Mouse (Mus musculus) hindbrain, embryonic 14.5 days (tissue): Measurements from ENCODE around the gene Dpysl5. TPM values are rescaled to one million over a fixed set of nuclear protein-coding genes. Genes with fewer than 3 reads are reported as not detected.

Experiments
- ATAC-seq: fragments of 200-750 bp; cut with Nextera tagmentation; 2 replicates; pipeline ENCODE4 v1.8.0; 2017; ENCODE audit warnings: moderate number of reproducible peaks, mild to moderate bottlenecking, moderate TSS enrichment, moderate library complexity; ENCODE audit not compliant: low FRiP score
- DNase-seq: peaks from one replicate; pipeline ENCODE4 v3.0.0-alpha.2; 2015; ENCODE audit warnings: low spot score
- H3K27ac ChIP-seq: fragments of 300-500 bp; sonication (generic); 2 replicates; pipeline ENCODE4 v1.5.1; 2014; ENCODE audit warnings: mild to moderate bottlenecking, moderate library complexity
- H3K27me3 ChIP-seq: fragments of 300-500 bp; sonication (generic); 2 replicates; pipeline ENCODE4 v1.6.1; 2014; ENCODE audit warnings: mild to moderate bottlenecking, low read length, mixed read lengths; ENCODE audit not compliant: control insufficient read depth, insufficient read depth
- H3K36me3 ChIP-seq: fragments of 300-500 bp; sonication (generic); replicated peaks from 2 replicates; pipeline ENCODE4 v1.6.1; 2014; ENCODE audit not compliant: control insufficient read depth, insufficient read depth
- H3K4me1 ChIP-seq: fragments of 300-500 bp; sonication (generic); replicated peaks from 2 replicates; pipeline ENCODE4 v1.6.1; 2014; ENCODE audit warnings: antibody characterized with exemption, low read length, mixed read lengths; ENCODE audit not compliant: control insufficient read depth, insufficient read depth
- H3K4me2 ChIP-seq: fragments of 300-500 bp; sonication (generic); replicated peaks from 2 replicates; pipeline ENCODE4 v1.6.1; 2014; ENCODE audit warnings: mild to moderate bottlenecking, moderate library complexity
- H3K4me3 ChIP-seq: fragments of 300-500 bp; sonication (generic); replicated peaks from 2 replicates; pipeline ENCODE4 v1.5.1; 2014; ENCODE audit warnings: mild to moderate bottlenecking, low read length
- H3K9ac ChIP-seq: fragments of 300-500 bp; sonication (generic); 2 replicates; pipeline ENCODE4 v1.6.1; 2014
- H3K9me3 ChIP-seq: fragments of 300-500 bp; sonication (generic); 2 replicates; pipeline ENCODE4 v1.6.1; 2016; ENCODE audit warnings: low read length; ENCODE audit not compliant: control insufficient read depth
- WGBS: fragments of 180-500 bp; shearing (Covaris S2); extraction: QIAGEN DNeasy Blood & Tissue Kit; methylation state at CpG from one replicate; pipeline ENCODE4 v1.1.7; 2014; 5-methylcytosine and 5-hydroxymethylcytosine counted together
- polyA plus RNA-seq: library from polyadenylated mRNA; unstranded; fragments of >200 nt; fragmentation: Nextera tagmentation; extraction: Ambion mirVana; gene quantifications from 2 replicates; pipeline ENCODE4 v1.2.1, GENCODE M21; 2014

Dpysl5 gene
- polyA plus RNA-seq, 1 experiment from 2014 or later = 202 TPM

DNA sequence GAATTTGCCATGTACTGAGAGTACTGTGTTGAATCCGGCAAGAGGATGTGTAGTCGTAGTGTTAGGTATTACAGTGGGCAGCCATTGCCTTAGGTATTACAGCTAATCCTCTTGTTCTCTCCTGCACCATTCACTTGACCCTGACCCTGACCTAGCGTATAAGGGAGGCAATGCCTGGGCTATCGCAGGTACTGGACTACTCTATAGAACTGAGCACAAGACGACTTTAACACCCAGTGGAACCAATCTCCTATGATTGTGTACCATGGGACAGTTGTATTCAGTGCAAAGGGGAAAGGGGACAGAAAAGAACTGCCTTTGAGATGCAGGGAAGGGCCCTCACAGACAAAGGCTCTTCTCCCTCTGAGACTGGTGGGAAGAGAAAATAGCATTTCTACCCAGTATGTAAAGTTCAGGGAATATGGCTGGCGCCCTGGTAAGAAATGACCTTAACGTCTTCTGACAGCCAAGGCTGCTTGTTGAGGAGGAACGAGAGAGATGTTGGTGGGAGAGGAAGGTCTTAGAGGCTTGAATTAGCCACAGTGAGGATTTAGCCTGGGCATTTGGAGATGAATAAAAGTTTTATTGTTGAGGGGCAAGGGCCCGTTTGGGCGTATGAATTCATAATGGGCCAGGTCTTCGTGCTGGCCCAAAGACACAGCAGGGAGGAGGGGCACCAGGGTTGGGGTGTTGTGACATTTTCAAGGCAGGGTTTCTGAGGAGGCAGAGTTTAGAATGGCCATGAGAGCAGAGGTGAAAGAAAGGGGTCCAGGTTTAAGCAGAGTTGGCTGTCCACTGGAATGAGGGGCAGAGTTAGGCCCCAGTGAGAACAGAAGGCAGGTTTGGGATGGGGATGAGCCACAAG, 113.0 kb downstream of the Dpysl5 start:
- H3K36me3 ChIP-seq = 0 out of 2 replicates have a peak, but pooled peaks cover 3% of the 10 kb centered on the region
- no peak overlapping the region for H3K4me2 ChIP-seq
- no peaks in the 10 kb centered on the region for H3K9me3 ChIP-seq
- no peak for DNase-seq
- H3K9ac ChIP-seq = no peak overlapping the region
- WGBS = 55% methylated on average over 11 of the region's 11 CpGs
- peaks cover 3% of the 10 kb centered on the region; the same call in 1 of the 2 replicates for H3K4me1 ChIP-seq
- H3K4me3 ChIP-seq = no peak overlapping the region
- no peak overlapping the region for H3K27ac ChIP-seq
- H3K27me3 ChIP-seq = no peaks in the 10 kb centered on the region
- ATAC-seq = no peak

DNA sequence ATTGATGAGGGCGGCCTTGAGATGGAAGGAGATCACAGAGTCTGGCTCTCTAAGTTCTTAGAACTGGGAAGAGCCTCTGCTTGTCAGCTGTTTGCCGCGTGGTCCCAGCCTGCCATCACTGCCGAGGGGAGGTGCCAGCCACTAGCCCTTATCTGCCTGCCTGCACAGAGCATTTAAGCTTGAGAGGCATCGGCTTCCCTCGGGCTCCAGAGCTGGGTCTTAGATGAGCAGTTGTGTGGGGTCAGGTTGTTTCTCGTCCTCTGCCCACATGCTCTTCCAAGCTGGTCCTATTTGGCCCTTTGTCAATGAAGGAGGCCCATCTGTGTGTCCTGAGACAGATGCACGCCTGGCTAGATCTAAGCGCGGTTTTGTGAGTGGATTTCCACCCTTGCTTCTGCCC, 113.8 kb downstream of the Dpysl5 start:
- 0 out of 2 replicates have a peak, but pooled peaks cover 3% of the 10 kb centered on the region for H3K36me3 ChIP-seq
- no peaks in the 10 kb centered on the region for H3K9me3 ChIP-seq
- WGBS = 63% methylated on average over 10 of the region's 10 CpGs
- no peak overlapping the region for H3K4me3 ChIP-seq
- no peak for ATAC-seq
- H3K4me1 ChIP-seq = peaks cover 3% of the 10 kb centered on the region; the same call in 1 of the 2 replicates
- H3K4me2 ChIP-seq = no peak overlapping the region
- peak overlapping the region; percentile 10; the same call in 1 of the 2 replicates for H3K9ac ChIP-seq
- no peak overlapping the region for H3K27ac ChIP-seq
- DNase-seq = no peak
- H3K27me3 ChIP-seq = no peaks in the 10 kb centered on the region

- DNase-seq (no peak), ATAC-seq (no peak)
- peaks cover 3% of the 10 kb centered on the region; the same call in 1 of the 2 replicates for H3K4me1 ChIP-seq
- no peak overlapping the region for H3K4me3 ChIP-seq
- 0 out of 2 replicates have a peak, but pooled peaks cover 3% of the 10 kb centered on the region for H3K36me3 ChIP-seq
- H3K4me2 ChIP-seq = no peak overlapping the region
- H3K9ac ChIP-seq = no peak overlapping the region
- no peaks in the 10 kb centered on the region for H3K9me3 ChIP-seq
- H3K27me3 ChIP-seq = no peaks in the 10 kb centered on the region
- H3K27ac ChIP-seq = no peak overlapping the region
- WGBS = 78% methylated on average over 6 of the region's 6 CpGs
Measured at GRCm38 (mm10) chr5:30825821-30826220, 114.5 kb downstream of the Dpysl5 start.

DNA sequence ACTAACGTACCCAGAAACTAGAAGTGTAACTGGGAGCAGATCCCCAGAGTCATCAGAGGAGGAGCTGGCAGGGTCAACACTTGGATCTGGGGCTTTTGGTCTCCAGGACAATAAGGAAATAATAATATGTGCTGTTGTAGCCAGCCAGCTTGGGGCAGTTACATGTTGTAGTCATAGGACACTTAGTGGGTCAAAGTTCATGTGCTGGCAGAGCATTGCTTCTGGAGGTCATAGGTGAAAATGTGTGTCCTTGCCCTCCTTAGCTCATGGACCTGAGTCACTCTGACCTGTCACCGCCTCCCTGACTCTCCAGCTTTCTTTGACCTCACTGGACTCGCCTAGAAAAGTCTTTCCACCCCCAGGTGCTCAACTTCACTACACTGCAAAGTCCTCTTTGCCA, 122.1 kb downstream of the Dpysl5 start:
- no peaks in the 10 kb centered on the region for H3K9me3 ChIP-seq
- H3K27me3 ChIP-seq = no peaks in the 10 kb centered on the region
- H3K9ac ChIP-seq = no peak overlapping the region
- no peak overlapping the region for H3K4me2 ChIP-seq
- 87% methylated on average over 3 of the region's 3 CpGs for WGBS
- H3K27ac ChIP-seq = no peak overlapping the region
- DNase-seq (no peak), ATAC-seq (no peak)
- no peaks in the 10 kb centered on the region for H3K4me1 ChIP-seq
- no peak overlapping the region for H3K4me3 ChIP-seq
- H3K36me3 ChIP-seq = peaks cover 13% of the 10 kb centered on the region

GRCm38 (mm10) chr5:30839731-30840130, 128.4 kb downstream of the Dpysl5 start:
- Histone ChIP-seq H3K9ac (no peak overlapping the region), H3K27ac (no peak overlapping the region), H3K27me3 (no peaks in the 10 kb centered on the region), H3K4me3 (no peak overlapping the region), H3K36me3 (peaks cover 19% of the 10 kb centered on the region), H3K9me3 (no peaks in the 10 kb centered on the region), H3K4me1 (no peaks in the 10 kb centered on the region), H3K4me2 (no peak overlapping the region)
- WGBS = 92% methylated on average over 2 of the region's 2 CpGs
- DNase-seq (no peak), ATAC-seq (no peak)

- WGBS = 52% methylated on average over 3 of the region's 3 CpGs
- ATAC-seq = no peak
- H3K27me3 ChIP-seq = no peaks in the 10 kb centered on the region
- no peak for DNase-seq
- no peaks in the 10 kb centered on the region for H3K9me3 ChIP-seq
- peaks cover 11% of the 10 kb centered on the region for H3K36me3 ChIP-seq
- no peak overlapping the region for H3K4me2 ChIP-seq
- H3K4me3 ChIP-seq = no peak overlapping the region
- no peaks in the 10 kb centered on the region for H3K4me1 ChIP-seq
- no peak overlapping the region for H3K9ac ChIP-seq
- no peak overlapping the region for H3K27ac ChIP-seq
Measured at GRCm38 (mm10) chr5:30841896-30842295, 130.5 kb downstream of the Dpysl5 start.

Other genes starting within 250 kb of the Dpysl5 start
- gene Otof, start 249.6 kb upstream of the Dpysl5 start, polyA plus RNA-seq = 4.2 and 4.7 TPM in 2 replicates
- gene 1700001C02Rik, start 245.5 kb upstream of the Dpysl5 start, polyA plus RNA-seq = 2.8 and 3.3 TPM in 2 replicates
- gene Cib4, start 165.7 kb upstream of the Dpysl5 start, polyA plus RNA-seq = not detected in 2 replicates
- gene Kcnk3, start 123.4 kb upstream of the Dpysl5 start, polyA plus RNA-seq = 11.7 and 13.6 TPM in 2 replicates
- 33.3 and 41.0 TPM in 2 replicates for gene Slc35f6, start 63.6 kb upstream of the Dpysl5 start, polyA plus RNA-seq
- gene Cenpa, start 44.8 kb upstream of the Dpysl5 start, polyA plus RNA-seq = 41.0 and 45.0 TPM in 2 replicates
- gene Mapre3, start 103.1 kb downstream of the Dpysl5 start, polyA plus RNA-seq = 124 and 139 TPM in 2 replicates
- gene Tmem214, start 156.4 kb downstream of the Dpysl5 start, polyA plus RNA-seq = 49.6 and 50.1 TPM in 2 replicates
- 25.5 and 28.6 TPM in 2 replicates for gene Agbl5, start 177.1 kb downstream of the Dpysl5 start, polyA plus RNA-seq
- 228 and 259 TPM in 2 replicates for gene Ost4, start 196.2 kb downstream of the Dpysl5 start, polyA plus RNA-seq
- 14.1 and 17.1 TPM in 2 replicates for gene Emilin1, start 201.8 kb downstream of the Dpysl5 start, polyA plus RNA-seq
- 9.0 and 11.2 TPM in 2 replicates for gene Khk, start 209.9 kb downstream of the Dpysl5 start, polyA plus RNA-seq
- 62.4 and 71.4 TPM in 2 replicates for gene Cgref1, start 234.0 kb downstream of the Dpysl5 start, polyA plus RNA-seq
- gene Preb, start 248.8 kb downstream of the Dpysl5 start, polyA plus RNA-seq = 71.3 and 78.6 TPM in 2 replicates